Mouse (Mus musculus) kidney, postnatal 14 days (tissue): ENCODE measurements at regions not wholly inside any gene's neighbourhood (a gene's known extent, or its start where the extent isn't known, plus 50 kb on each side); places are given as distances from the start of the nearest gene placed in this dataset.

ENCODE experiments used
- DNase-seq: peaks from one replicate; pipeline ENCODE4 v3.0.0; 2022; ENCODE audit warnings: mixed read lengths

GRCm38 (mm10) chr5:54178966-54179547, 180.8 kb downstream of the Stim2 start:
- DNase-seq, result no peak

GRCm38 (mm10) chr5:54180192-54180611, 181.9 kb downstream of the Stim2 start:
- peak; percentile 76 for DNase-seq

DNA sequence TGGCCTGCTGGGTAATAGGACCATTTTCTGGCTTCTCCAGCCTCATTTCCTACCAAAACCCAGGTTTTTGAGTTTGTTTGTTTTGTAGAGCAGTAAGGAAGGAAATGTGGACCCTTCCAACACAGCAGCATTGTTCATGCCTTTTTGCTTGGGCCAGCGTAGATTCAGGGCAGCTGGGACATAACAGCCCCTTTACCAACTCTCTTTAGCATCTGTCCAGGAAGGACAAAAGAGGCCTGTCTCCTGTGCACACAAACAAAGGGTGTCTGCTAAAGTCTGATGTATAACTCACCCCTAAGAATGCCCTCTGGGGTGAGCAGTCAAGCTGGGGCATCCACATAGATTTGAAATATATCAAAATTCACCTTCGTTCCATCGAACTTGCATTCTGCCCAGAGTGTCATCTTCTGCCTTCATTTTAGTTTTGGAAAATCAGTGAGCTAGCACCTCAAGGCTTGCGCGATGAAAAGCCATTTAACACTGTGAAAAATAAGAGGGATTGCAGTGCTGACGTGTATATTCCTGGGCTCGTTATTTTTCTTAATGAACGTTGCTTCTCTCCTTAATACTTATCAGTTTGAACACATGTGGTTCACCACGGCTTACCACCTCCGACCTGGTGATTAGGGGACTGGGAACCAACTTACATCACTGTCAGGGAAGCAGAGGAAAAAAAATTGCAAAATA, 182.5 kb downstream of the Stim2 start:
- no peak for DNase-seq

DNA sequence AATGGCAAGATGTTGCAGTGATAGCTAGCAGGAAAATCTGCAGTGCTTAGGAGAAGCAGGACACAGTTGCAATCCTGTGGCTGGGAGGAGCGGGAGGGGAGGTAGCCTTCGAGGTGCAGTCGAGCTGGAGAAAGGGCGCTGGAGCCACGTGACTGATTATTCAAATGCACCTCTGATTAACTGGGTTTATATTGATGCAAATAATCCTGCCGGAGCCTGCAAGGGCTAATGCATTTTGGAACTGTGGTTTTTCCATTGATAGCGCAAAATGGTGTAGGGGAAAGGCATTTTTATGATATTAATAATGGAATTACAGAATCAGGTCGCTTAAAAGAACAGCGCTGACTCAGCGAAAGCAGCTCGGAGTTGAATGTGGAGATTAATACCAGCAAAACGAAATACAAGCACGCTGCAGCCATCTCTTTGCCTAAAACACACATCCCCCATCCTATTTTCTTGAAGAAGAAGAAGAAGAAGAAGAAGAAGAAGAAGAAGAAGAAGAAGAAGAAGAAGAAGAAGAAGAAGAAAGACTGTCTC, 183.1 kb downstream of the Stim2 start:
- no peak for DNase-seq

DNA sequence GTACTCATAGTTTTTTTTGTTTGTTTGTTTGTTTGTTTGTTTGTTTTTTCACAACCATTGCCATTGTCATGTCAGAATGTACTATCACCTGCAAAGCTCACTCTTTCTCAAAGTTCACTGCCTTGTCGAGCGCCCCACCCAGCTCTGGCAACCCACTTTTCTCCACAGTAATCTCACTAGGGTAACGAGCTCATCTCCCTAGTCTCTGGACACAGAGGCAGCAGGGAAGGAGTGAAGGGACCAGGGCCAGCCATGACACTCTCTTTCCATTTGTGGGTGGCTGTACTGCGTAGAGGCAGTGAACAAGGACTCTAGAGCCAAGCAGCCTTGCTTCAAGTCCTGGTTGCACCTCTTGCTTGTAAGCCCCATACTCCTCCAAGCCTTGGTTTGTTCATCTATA, 184.5 kb downstream of the Stim2 start:
- no peak for DNase-seq

DNA sequence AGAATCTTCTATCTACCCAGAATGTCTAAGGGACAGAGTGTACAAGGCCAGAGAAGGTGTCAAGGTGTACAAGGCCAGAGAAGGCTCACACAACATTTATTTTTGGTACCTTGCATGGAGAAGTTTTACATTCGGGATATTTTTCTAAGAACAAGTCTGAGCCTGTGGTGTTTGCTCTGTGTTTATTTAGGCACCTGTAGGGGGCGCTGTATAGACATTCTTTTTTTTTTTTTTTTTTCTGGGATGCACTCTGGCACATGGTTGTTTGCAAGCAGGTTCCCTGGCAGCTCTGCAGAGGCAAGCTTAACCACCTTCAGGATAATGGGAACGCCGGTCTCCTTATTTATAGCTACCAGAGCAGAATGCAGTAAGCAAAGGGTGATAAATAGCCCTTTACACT, 187.4 kb downstream of the Stim2 start:
- no peak for DNase-seq

DNA sequence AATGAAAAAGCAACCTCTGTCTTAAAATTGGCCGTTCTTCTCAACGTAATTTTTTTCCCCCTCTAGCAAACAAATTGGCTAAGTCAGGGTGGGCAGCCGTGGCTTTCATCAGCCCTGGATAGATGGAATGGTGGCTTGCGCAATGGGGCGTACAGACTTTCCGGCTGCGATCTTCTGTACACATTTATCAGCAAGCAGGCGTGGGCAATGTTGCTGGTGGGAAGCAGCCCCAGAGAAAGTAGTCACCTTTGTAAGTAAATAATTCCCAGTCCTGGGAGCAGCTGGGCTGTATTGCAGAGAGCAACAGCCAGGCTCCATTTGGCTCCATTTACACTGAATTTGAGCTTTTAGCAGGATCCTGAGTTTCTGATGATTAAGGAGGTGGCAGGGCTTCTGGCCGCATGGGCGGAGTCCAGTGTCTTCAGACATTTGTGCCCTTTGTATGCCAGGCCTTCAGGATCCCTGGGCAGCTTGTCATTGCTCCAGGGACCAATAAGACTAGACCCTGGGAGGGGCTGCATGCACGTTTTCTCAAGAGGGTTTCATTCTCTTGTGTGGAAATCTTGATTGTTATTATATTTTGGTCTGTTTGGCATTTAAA, 187.9 kb downstream of the Stim2 start:
- no peak for DNase-seq

DNA sequence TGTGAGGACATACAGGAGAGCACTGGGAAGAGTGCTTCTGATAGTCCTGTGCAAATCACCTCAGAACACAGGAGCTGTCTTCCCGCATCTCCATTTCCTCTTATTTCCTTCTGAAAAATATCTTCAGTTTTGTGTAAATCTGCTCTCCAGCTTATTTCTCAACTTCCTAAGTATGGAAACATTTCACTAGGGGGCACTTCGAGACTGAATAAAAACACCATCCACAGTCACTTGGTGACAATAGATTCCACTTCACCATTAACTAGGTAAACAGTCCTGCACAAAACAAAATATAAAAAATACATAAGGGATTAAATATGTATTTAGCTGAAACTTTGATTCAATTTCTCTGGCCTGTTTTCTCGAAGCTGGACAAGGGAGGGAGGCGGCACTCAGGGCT, 193.4 kb downstream of the Stim2 start:
- no peak for DNase-seq

DNA sequence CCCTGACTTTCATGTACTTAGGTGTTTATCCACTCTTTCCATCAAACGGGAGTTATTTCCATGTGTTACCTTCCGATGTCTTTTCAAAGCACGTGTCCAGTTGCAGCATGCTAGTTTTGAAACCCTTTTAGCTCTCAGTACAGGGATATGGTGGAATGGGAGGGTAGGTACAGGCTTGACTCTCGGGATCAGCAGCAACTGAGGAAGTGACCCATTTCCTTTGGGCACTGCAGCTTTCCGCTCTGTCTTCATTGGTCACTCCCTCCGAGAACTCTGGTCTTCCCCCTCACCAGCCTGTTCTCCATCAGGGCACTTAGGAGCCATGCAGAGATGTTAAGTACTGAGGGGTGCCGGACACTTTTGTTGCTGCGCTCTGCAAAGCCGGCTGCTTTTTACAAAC, 196.5 kb downstream of the Stim2 start:
- DNase-seq, result no peak

GRCm38 (mm10) chr5:54200032-54200431, 201.7 kb downstream of the Stim2 start:
- DNase-seq, result no peak

GRCm38 (mm10) chr5:54200587-54200986, 202.3 kb downstream of the Stim2 start:
- DNase-seq, result no peak

- no peak for DNase-seq
Observed at GRCm38 (mm10) chr5:54211457-54211856, 213.2 kb downstream of the Stim2 start.

DNA sequence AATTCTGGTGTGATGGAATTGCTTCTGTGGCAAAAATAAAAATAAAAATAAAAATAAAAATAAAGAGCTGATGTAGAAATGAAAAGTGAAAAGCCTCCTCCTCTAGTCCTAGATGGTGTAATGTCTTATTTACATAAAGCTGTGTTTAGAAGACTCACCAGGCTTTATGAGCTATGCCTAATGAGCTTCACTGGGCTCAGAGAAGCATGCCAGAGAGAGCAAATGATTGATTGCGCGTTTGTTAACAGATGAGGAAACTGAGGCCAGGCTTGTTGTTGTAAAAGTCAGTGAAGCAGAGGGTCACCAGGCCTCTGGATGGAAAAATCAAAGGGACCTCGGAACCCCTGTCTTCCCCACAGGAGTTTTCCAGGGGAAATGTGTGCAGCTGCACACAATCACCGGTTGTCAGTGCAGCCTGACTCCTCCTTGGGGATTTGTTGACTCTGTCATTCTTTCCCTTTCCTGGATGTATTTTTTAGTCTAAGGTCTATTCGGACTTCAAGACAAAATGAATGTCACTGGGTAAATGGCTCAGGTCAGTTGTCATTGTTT, 213.8 kb downstream of the Stim2 start:
- no peak for DNase-seq

DNA sequence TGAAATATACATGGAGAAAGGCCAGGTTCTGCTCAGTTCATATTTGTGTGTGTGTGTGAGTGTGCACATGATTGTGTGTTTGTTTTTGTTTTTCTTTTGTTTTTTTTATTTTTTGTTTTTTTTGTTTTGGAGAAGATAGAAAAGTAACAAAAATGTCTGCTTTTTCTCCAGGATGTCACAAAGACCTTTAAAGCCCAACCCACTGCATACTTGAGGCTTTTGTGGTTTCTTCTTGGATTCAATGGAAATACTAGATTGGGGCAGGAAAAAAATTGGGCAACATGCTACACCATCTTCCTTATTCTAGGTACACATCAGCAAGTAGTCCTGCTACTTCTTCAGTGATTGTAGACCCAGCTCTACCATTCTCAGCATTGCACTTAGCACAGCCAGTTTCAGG, 226.7 kb downstream of the Stim2 start:
- DNase-seq, result no peak

- DNase-seq, result no peak
Observed at GRCm38 (mm10) chr5:54234580-54234979, 236.3 kb downstream of the Stim2 start.

GRCm38 (mm10) chr5:54235226-54235625, 236.9 kb downstream of the Stim2 start:
- no peak for DNase-seq

DNA sequence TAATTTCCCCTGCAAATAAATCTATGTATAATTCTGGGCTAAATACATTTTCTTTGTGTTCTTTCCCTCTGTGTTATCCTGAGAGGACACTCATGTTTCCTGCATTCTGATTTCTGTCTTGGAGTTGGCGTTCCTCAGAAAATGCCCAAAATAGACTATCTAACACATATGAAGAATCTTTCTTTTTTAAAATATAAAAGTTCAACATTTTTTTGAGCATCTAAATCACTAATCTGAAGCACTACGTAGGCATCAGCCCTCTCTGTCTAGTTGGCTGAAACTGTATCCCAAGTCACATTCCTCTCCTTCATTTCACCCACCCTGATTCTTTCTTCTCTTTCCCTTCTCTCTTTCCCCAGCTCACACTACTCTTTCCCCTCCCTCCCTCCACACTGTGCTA, 238.9 kb downstream of the Stim2 start:
- no peak for DNase-seq

- DNase-seq, result no peak
Observed at GRCm38 (mm10) chr5:54238646-54239167, 240.4 kb downstream of the Stim2 start.

DNA sequence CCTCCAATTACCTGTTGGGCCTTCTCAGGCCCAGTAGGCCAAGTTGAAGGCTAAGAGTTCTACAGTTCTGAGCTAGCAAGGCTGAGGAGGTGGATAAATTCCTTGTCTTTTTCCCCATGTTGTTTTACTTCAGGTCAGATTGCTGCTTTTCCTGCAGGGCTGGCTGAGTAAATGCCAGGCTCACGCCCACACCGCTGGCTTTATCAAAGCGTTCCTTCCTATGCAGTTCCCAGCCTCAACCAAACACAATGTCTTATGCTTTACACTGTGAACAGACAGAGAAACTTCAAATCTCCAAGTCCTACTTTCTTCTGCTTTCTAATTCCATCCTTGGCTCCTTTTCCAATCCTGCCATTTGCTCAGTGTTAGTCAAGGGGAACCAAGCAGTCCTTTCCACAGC, 241.3 kb downstream of the Stim2 start:
- DNase-seq, result no peak

DNA sequence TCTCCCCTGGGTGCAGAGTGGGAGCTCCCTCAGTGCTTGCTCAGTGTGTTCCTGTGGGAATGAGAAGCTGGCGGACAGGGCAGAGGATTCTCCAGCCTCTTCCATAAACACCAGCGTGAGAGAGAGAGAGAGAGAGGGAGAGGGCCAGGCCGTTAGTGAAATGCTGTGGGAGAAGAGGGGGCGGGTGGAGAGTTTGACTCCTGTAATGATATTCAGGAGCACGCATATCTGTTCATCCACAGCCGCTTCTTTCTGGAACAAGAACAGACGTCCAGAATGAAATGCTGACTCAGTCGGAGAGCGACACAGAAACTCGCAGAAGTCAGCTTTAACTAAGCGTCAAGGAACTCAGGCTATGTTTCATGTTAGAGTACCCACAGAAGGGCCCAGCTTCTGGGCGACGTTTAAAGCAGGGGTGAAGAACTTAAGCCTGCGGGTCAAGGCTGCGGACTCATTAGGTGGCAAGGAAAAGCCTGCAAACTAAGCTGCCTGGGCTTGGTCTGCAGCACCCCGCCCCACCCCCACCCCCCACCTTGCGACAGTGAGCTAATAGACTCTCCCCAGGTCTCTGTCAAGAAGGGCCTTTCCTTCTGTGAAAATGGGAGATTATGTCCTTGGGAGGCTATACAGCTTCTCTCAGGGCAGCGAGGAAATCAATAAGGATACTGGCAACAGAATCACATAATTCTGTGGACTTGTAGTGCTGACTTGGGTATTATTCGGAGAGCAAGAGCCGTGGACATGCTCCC, 243.0 kb downstream of the Stim2 start:
- peak; percentile 4 for DNase-seq

GRCm38 (mm10) chr5:54242126-54242525, 243.8 kb downstream of the Stim2 start:
- DNase-seq, result no peak

- DNase-seq, result no peak
Observed at GRCm38 (mm10) chr5:54252038-54252437, 253.7 kb downstream of the Stim2 start.

DNA sequence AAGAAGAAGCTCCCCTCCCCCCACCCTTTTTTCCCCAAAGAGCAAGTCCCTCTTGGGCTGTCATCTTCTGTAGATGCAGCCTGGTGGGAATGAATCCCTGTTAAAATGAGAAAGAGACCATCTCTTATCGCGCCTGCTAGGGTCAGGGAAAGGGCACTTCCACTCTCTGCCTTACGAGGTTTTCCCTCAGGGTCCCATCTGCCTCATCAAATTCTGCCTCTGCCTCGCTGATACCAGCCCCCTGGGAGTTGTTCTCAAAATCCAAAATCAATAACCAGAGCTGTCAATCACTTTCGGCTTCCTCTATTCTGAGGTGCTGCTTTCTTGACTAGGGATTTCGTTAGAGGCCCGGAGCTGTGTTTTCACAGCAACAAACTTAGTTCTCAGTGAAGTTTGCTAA, 255.7 kb downstream of the Stim2 start:
- no peak for DNase-seq
